Mouse (Mus musculus) liver, embryonic 16.5 days (tissue): ENCODE data around the gene Cmklr1. TPM values are rescaled to one million over a fixed set of nuclear protein-coding genes. Genes with fewer than 3 reads are reported as not detected.

Experiments used
- ATAC-seq: fragments of 200-750 bp; cut with Nextera tagmentation; 2 replicates; pipeline ENCODE4 v1.8.0; 2017; ENCODE audit warnings: low read depth, mild to moderate bottlenecking, moderate number of reproducible peaks, moderate library complexity
- H3K27ac ChIP-seq: fragments of 300-500 bp; sonication (generic); 2 replicates; pipeline ENCODE4 v1.5.1; 2014; ENCODE audit warnings: mild to moderate bottlenecking, low read length
- H3K27me3 ChIP-seq: fragments of 300-500 bp; sonication (generic); 2 replicates; pipeline ENCODE4 v1.6.1; 2014; ENCODE audit warnings: low read depth, low read length, mixed read lengths; ENCODE audit not compliant: control insufficient read depth, insufficient read depth
- H3K36me3 ChIP-seq: fragments of 300-500 bp; sonication (generic); 2 replicates; pipeline ENCODE4 v1.6.1; 2014; ENCODE audit warnings: mild to moderate bottlenecking; ENCODE audit not compliant: control insufficient read depth, insufficient read depth
- H3K4me1 ChIP-seq: fragments of 300-500 bp; sonication (generic); 2 replicates; pipeline ENCODE4 v1.6.1; 2014; ENCODE audit warnings: low read depth, low read length, mixed read lengths; ENCODE audit not compliant: control insufficient read depth
- H3K4me2 ChIP-seq: fragments of 300-500 bp; sonication (generic); 2 replicates; pipeline ENCODE4 v1.6.1; 2014; ENCODE audit warnings: low read depth, low read length, mixed read lengths
- H3K4me3 ChIP-seq: fragments of 300-500 bp; sonication (generic); 2 replicates; pipeline ENCODE4 v1.5.1; 2014; ENCODE audit warnings: low read depth, mild to moderate bottlenecking, low read length
- H3K9ac ChIP-seq: fragments of 300-500 bp; sonication (generic); 2 replicates; pipeline ENCODE4 v1.6.1; 2014; ENCODE audit warnings: low read depth, low read length
- H3K9me3 ChIP-seq: fragments of 300-500 bp; sonication (generic); replicated peaks from 2 replicates; pipeline ENCODE4 v1.6.1; 2016; ENCODE audit warnings: low read length; ENCODE audit not compliant: control insufficient read depth
- WGBS: fragments of 180-500 bp; shearing (Covaris S2); extraction: QIAGEN DNeasy Blood & Tissue Kit; methylation state at CpG from one replicate; pipeline ENCODE4 v1.1.7; 2014; ENCODE audit not compliant: insufficient replicate concordance; 5-methylcytosine and 5-hydroxymethylcytosine counted together
- polyA plus RNA-seq: library from polyadenylated mRNA; unstranded; fragments of >200 nt; fragmentation: Nextera tagmentation; extraction: Ambion mirVana; gene quantifications from 2 replicates; pipeline ENCODE4 v1.2.1, GENCODE M21; 2015

The Cmklr1 gene
- polyA plus RNA-seq, 1 experiment from 2014 or later = 2.5 TPM

DNA sequence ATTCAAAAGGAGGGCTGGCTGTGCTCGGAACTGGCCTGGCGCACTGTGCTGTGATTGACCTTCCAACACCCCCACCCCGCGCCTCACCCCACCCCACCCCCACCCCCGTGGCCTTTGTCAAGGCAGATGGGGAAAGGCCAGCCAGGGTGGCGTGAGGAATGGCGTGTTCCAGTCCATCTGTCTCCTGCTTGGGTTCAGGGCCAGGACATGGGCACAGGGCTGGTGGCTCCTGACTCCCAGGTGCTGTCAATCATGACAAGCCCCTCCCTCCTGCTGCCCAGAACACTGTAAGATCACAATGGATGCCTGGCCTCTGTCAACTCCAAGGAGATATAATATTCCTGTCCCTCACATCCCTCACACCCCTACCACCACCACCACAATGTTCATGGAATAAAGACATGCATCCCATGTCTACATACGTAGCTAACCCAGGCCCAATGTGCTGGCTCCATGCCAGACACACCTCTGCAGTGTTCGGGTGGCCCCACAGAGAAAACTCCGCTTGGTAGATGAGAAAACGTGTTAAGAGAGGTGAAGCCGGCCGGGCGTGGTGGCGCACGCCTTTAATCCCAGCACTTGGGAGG is 30.0 kb downstream of the Cmklr1 start:
- Histone ChIP-seq H3K4me3 (no peak overlapping the region), H3K27me3 (no peaks in the 10 kb centered on the region), H3K36me3 (no peaks in the 10 kb centered on the region), H3K4me1 (no peaks in the 10 kb centered on the region), H3K4me2 (no peak overlapping the region), H3K27ac (no peak overlapping the region), H3K9me3 (no peaks in the 10 kb centered on the region), H3K9ac (no peak overlapping the region)
- ATAC-seq = no peak
- 68% methylated on average over 16 of the region's 16 CpGs for WGBS

GRCm38 (mm10) chr5:113619151-113619550 is 31.1 kb downstream of the Cmklr1 start:
- H3K36me3 ChIP-seq = no peaks in the 10 kb centered on the region
- H3K9me3 ChIP-seq = no peaks in the 10 kb centered on the region
- H3K4me2 ChIP-seq = no peak overlapping the region
- H3K4me1 ChIP-seq = no peaks in the 10 kb centered on the region
- H3K27me3 ChIP-seq = no peaks in the 10 kb centered on the region
- no peak overlapping the region for H3K27ac ChIP-seq
- H3K4me3 ChIP-seq = no peak overlapping the region
- no peak overlapping the region for H3K9ac ChIP-seq
- ATAC-seq = no peak
- 50% methylated on average over 1 of the region's 1 CpGs for WGBS

- Histone ChIP-seq H3K9ac (no peak overlapping the region), H3K27ac (no peak overlapping the region), H3K4me3 (no peak overlapping the region), H3K9me3 (no peaks in the 10 kb centered on the region), H3K36me3 (no peaks in the 10 kb centered on the region), H3K4me2 (no peak overlapping the region), H3K4me1 (no peaks in the 10 kb centered on the region), H3K27me3 (no peaks in the 10 kb centered on the region)
- no peak for ATAC-seq
- WGBS = 56% methylated on average over 4 of the region's 4 CpGs
These were observed 31.5 kb downstream of the Cmklr1 start for GRCm38 (mm10) chr5:113618716-113619115.

DNA sequence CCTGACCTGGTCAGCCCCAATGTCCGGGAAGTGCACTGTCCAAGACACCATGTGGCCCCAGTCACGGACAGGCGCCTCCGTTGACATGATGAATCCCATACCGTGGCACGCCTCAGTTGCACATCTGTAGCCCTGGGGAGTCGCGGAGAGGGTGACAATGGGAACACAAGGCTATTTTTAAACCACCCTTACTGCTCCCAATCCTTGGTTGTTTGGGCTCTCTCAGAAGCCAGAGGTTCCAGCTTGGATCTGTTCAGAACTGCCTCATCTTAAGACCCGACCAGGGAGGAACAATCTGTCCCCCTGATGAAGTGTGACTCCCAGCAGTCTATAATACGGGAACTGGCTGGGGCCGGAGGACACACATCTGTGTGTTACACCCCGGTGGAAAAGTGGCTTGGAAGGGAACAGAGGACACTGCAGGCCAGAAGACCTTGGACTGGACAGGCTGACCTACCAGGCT is 38.4 kb downstream of the Cmklr1 start:
- Histone ChIP-seq H3K4me1 (no peaks in the 10 kb centered on the region), H3K9me3 (no peaks in the 10 kb centered on the region), H3K4me2 (no peak overlapping the region), H3K27me3 (no peaks in the 10 kb centered on the region; the same call in 1 of the 2 replicates), H3K4me3 (no peak overlapping the region), H3K9ac (no peak overlapping the region), H3K36me3 (no peaks in the 10 kb centered on the region), H3K27ac (no peak overlapping the region)
- 72% methylated on average over 12 of the region's 12 CpGs for WGBS
- no peak for ATAC-seq

DNA sequence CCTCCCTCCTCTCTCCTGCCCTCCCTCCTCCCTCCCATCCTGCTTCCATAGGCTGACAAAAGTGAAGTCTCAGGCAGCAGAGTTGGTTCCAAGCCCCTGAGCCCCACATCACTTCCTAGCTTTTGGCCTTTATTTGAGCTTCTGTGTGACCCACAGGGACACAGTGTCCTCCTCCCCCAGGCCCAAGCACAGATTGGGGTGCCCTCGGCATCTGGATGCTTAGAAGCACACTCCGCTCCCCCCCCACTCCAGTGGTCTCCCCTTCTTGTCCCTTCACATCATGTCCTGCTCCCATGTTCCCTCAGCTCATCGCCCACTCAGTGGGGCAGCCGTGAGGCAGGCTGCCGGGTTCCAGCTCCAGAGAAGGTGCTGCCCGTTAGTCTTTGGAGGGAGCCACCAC is 39.1 kb downstream of the Cmklr1 start:
- no peak for ATAC-seq
- 69% methylated on average over 6 of the region's 6 CpGs for WGBS
- H3K27ac ChIP-seq = no peak overlapping the region
- no peaks in the 10 kb centered on the region for H3K9me3 ChIP-seq
- no peaks in the 10 kb centered on the region for H3K4me1 ChIP-seq
- H3K4me3 ChIP-seq = no peak overlapping the region
- H3K36me3 ChIP-seq = no peaks in the 10 kb centered on the region
- H3K27me3 ChIP-seq = no peaks in the 10 kb centered on the region; the same call in 1 of the 2 replicates
- H3K4me2 ChIP-seq = no peak overlapping the region
- no peak overlapping the region for H3K9ac ChIP-seq

- Histone ChIP-seq H3K36me3 (no peaks in the 10 kb centered on the region), H3K4me3 (no peak overlapping the region), H3K4me1 (no peaks in the 10 kb centered on the region), H3K27ac (no peak overlapping the region), H3K9me3 (no peaks in the 10 kb centered on the region), H3K4me2 (no peak overlapping the region), H3K27me3 (no peaks in the 10 kb centered on the region; the same call in 1 of the 2 replicates), H3K9ac (no peak overlapping the region)
- WGBS = 50% methylated on average over 6 of the region's 6 CpGs
- no peak for ATAC-seq
These were observed 39.7 kb downstream of the Cmklr1 start for GRCm38 (mm10) chr5:113610490-113610889.

DNA sequence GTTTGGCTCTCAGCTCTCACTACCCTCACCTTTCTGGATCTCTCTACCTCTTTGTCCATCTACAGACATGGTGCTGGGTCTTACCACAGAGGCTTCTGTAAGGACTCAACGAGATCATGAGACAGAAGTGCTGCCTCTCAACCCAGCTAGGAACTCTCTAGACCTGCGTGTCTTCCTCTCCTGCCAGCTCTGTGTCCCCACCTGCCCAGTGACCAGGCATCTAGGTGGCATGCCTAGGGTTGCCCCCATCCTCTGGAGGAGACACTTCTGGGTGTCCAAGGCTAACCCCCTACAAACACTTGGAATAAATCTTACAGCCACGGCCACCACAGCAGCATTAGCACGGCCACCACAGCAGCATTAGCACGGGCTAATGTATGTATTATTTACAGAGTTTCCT is 40.3 kb downstream of the Cmklr1 start:
- ATAC-seq = no peak

GRCm38 (mm10) chr5:113608511-113608910 is 41.7 kb downstream of the Cmklr1 start:
- H3K4me2 ChIP-seq = no peak overlapping the region
- no peak overlapping the region for H3K27ac ChIP-seq
- WGBS = 53% methylated on average over 8 of the region's 8 CpGs

More for the DNA sequence above, 40.3 kb downstream of the Cmklr1 start:
- Histone ChIP-seq H3K9ac (no peak overlapping the region), H3K9me3 (no peaks in the 10 kb centered on the region), H3K27me3 (no peaks in the 10 kb centered on the region; the same call in 1 of the 2 replicates), H3K4me1 (no peaks in the 10 kb centered on the region), H3K4me2 (no peak overlapping the region), H3K36me3 (no peaks in the 10 kb centered on the region), H3K27ac (no peak overlapping the region), H3K4me3 (no peak overlapping the region)
- WGBS = 54% methylated on average over 5 of the region's 5 CpGs

DNA sequence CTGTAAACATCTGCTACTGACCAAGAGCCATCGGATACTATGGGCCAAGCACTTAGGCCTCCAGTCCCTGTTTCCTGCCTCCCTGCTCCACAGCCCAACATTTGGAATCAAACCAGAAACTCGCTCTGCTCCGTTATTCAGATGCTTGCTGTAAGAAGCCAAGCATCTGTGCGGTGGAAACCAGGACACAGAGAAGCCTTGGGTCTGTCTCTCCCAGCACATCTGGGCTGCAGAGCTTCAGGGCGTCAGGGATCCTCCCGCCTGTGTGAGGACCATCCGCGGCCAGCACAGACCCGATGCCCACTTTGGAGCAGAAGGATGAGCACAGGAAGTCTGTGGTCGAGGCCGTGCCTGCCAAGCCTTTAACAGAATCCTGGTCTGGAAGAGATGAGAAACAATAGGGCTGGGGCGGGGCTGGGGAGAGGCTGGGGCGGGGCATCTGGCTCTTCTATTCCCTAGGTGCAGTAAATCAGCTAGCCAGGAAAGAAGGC is 42.2 kb downstream of the Cmklr1 start:
- Histone ChIP-seq H3K4me2 (no peak overlapping the region), H3K27ac (no peak overlapping the region)
- WGBS = 15% methylated on average over 13 of the region's 13 CpGs

More at GRCm38 (mm10) chr5:113608511-113608910, 41.7 kb downstream of the Cmklr1 start:
- Histone ChIP-seq H3K9me3 (no peaks in the 10 kb centered on the region), H3K36me3 (no peaks in the 10 kb centered on the region), H3K27me3 (no peaks in the 10 kb centered on the region; the same call in 1 of the 2 replicates), H3K4me1 (no peaks in the 10 kb centered on the region), H3K4me3 (no peak overlapping the region), H3K9ac (no peak overlapping the region)
- no peak for ATAC-seq

More for the DNA sequence above, 42.2 kb downstream of the Cmklr1 start:
- Histone ChIP-seq H3K4me3 (no peak overlapping the region), H3K9ac (no peak overlapping the region), H3K9me3 (no peaks in the 10 kb centered on the region), H3K4me1 (no peaks in the 10 kb centered on the region), H3K27me3 (no peaks in the 10 kb centered on the region; the same call in 1 of the 2 replicates), H3K36me3 (no peaks in the 10 kb centered on the region)
- ATAC-seq = no peak
